Mouse (Mus musculus): ENCODE measurements around the gene H2-M10.3.
"Not testable (repeated sequence)": the region's sequence is repeated elsewhere in the genome, so short reads cannot be mapped to it uniquely, and the experiment has no call there.

Gene H2-M10.3

DNA sequence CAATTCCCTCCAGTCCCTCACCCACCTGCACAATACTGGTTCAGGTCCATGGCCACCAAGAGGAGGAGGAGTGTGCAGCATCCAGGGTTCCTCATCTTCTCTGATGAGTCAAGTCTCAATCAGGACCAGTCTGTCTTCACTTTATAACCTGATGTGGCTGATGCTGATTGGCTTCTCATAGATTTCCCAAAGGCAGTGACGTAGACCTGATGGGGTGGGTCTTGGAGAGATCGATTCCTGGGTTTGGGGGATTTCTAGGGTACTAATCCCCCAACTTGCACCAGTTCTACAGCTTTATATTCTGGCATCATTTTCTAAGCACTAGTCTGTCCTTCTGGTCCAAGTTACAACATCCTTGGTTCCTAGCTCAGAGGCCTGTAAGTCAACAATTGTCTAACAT is at the start of gene H2-M10.3:
Gene H2-M10.3, minus strand, starts transcription at position 101 of the 400 bp plus-strand sequence.
- not testable (repeated sequence) for DNase-seq (ENCODE audit: inconsistent ontology term)

DNA sequence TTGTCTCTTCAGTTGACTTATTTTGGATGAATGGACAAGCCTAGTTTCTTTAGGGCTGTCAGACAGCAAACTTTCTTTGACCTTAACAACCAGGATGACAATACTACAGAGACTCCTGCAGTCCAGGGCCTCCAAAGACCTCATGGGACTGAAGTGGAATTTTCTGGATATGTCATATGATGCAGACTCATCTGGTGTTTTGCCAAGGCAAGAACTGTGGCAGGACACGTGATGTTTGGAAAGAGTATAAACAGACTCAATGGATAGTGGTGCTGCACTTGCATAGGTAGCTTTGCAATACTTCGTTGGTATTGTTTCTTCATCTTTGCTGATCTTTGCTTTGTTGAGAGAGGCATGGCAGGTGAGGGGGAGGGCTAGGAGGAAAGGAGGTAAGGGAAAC is 49.2 kb upstream of the H2-M10.3 start:
- DNase-seq (ENCODE audit: inconsistent ontology term), result no peak

DNA sequence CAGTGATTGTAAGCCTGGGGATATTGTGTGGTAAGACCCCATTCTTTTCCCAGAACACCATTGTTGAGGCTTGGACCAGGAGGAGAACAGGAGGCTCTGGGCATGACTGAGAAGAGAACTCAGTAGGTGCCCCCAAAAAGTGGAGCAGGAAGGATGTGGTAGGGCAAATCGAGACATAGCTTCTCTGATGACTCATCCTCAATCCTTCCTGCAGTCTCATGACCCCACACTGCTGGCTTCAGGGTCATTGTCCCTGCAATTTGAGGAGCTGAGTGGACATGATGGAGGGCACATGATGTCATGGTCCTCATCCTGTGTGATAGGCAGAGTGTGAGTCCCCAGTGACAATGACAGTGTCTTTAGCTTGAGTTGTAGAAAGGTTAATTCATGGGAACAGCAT is 47.2 kb upstream of the H2-M10.3 start:
- DNase-seq (ENCODE audit: inconsistent ontology term), result no peak

DNA sequence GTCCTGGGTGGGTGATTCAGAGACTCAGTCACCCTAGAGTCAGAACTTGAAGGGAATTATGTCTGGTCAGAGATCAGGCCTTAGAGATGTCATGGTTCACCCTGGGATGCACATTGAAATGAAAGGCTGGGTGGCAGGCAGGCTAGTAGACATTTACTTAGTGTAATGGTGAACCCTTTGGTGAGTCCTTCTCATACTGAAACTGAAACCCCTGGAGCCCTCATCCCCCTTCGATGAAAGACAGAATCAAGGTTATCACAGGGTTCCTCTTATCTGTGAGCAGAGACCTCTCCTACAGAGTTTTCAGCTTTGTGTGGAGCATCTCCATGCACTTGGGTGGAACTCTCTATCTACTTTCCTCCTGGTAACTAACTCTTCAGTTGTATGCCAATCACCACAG is 46.1 kb upstream of the H2-M10.3 start:
- DNase-seq (ENCODE audit: inconsistent ontology term), result no peak

DNA sequence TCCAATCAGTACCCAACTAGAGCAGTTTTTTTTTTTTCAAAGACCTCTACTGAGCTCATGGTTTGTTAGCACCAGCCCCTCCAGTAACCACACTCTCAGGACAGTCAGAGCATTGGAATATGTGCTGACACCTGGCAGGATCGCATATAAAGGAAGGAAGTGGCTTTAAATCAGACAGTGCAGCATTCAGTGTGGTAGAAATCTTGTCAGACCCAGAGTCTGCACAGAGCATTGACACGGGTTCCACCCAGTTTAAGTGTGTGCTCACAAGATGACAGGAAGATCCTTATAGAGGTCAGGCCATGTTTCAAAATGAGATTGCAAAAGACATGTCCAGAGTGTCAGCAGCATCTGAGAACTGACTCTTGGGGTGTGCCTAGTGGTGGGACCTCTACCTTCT is 21.7 kb upstream of the H2-M10.3 start:
- DNase-seq (ENCODE audit: inconsistent ontology term), result no peak

DNA sequence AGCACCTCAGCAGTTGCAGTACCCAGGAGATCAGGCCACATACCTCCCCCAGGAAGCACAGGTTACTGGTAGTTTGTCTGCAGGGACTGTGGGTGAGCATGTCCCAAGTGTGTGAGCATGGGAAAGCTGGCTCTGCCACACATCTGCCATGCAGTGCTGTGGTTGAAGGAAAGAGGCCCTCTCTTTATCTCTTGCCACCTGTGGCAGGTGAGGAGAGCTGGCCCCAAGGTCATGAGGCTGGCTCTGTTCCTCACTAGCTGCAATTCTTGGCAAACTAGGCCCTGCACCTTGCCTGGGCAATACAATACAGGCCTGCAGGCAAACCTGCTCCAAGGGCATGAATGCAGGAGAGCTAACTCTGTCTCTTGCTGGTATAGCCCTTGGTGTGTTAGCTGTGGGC is 5.8 kb downstream of the H2-M10.3 start:
- DNase-seq (ENCODE audit: inconsistent ontology term), result not testable (repeated sequence)

DNA sequence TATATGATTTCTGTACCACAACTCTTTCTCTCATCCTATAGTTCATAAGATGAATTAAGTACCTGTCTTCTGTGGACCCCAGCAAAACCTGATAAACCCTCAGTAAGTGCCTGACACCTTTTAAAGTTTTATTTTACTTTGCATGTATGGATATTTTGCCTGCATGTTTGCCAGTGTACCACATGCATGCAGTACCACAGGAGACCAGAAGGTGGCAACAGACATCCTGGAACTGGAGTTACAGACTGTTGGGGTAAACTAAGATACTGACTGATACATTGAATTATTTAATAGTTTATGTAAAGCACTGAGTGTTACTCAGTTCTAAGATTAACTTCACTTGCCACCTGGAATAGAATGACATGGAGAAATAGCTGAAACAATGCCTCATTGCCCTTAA is 10.7 kb downstream of the H2-M10.3 start:
- DNase-seq (ENCODE audit: inconsistent ontology term), result not testable (repeated sequence)

DNA sequence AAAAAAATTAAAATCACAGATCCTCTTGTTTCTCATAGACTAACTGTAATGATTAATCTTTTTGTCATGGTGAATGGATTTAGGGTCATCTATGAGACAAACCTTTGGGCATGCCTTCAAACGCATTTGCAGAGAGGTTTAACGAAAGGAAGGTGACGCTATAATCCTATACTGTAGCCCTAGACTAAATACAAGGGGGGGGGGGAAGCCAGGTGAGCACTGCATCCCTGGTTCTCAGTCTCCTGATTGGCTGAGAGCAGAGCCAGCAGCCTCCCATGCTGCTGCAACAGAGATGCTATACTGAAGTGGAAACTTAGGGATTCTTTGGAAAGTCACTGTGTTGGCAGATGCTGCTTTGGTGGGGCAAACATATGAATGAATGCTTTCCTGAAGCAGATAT is 12.5 kb downstream of the H2-M10.3 start:
- no peak for DNase-seq (ENCODE audit: inconsistent ontology term)

DNA sequence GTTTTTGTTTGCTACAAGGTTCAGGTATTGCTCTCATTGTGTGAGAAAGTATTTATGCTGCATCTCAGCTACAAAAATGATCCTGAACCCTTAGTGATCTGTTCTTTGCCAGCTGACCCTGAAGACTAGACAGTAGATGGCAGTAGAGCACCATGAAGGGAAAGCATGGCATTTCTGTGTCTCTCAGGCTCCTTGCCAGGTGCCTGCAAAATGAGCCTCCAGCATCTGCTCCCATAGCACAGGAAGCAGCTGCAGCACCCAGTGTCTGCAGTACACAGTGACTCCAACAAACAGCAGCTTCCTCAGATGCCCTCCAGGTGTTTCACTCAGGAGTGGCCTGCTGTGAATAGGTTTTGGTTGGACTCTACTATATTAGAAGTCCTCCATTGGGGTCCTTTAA is 12.9 kb downstream of the H2-M10.3 start:
- peak; percentile 46 for DNase-seq (ENCODE audit: inconsistent ontology term)

DNA sequence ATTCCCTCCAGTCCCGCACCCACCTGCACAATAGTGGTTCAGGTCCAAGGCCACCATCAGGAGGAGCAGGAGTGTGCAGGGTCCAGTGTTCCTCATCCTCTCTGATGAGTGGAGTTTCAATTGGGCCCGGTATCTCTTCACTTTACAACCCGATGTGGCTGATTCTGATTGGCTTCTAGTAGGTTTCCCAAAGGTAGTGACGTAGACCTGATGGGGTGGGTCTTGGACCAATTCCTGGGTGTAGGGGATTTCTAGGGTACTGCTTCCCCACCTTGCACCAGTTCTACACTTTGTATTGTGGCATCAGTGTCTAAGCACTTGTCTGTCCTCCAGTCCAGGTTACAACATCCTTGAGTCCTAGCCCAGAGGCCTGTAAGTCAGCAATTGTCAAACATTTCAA is 42.2 kb downstream of the H2-M10.3 start, which contains the start of gene H2-M10.1:
Gene H2-M10.1, minus strand, starts transcription at position 101 of the 400 bp plus-strand sequence.
- no peak for DNase-seq (ENCODE audit: inconsistent ontology term)

DNA sequence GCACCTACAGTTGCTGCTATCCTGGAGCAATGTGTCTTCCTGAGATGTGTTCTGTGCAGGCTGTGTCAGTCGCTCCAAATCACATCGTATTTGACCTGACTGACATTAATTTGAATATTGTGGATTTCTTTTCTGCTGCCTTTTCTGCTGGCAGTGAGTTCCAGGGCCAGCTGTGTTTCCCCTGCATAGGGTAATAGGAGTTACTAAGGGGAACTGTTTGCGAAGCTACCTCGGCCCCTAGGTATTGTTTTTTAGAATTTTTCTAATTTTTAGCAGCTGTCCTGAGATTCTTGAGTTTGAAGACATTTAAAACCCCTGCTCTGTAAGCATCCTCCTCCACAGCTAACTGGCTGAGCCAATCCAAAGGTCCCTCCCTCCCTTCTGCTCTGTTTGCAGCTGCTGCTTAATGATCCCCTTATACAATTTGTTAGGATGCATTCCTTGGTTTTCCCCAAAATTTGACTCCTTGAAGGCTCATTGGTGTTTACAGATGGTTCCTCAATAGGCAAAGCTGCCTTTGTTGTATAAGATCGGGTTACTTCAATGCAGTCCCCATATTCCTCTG is 52.4 kb downstream of the H2-M10.3 start:
- no peak for DNase-seq (ENCODE audit: inconsistent ontology term)

DNA sequence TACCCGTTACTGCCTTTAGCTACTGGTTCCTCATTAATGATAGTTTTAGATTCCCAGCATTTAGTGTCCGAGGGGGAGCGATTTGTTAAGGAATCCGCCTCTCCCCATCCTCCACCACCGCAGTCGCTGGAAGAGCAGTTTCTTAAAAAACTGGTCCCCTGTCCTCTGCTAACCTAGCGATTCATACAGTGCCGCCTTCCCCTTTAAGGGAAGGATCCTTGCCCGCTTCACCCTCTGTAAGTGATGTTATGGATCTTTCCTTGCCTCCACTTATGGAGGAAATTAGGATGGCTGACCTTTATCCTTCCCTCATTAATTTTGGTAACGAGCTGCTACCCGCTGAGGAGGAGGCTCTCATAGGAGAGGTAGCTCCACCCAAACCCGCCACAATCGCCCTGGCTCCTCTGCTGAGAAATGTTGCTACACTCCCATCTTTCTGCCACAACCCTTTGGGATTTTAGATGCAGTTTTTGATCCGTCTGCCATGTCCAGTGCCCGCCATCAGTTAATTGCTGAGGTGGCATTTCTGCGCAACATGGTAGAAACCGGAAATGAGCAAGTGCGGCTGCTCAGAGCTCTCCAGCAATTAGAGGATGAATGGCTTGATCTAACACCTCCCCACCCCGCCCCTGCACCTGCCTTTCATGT is 53.1 kb downstream of the H2-M10.3 start:
- peak; percentile 58 for DNase-seq (ENCODE audit: inconsistent ontology term)
